Mouse (Mus musculus) stomach, embryonic 15.5 days (tissue): ENCODE measurements at regions not wholly inside any gene's neighbourhood (a gene's known extent, or its start where the extent isn't known, plus 50 kb on each side); places are given as distances from the start of the nearest gene placed in this dataset.

Experiments
- ATAC-seq: fragments of 200-750 bp; cut with Nextera tagmentation; 2 replicates; pipeline ENCODE4 v1.8.0; 2017; ENCODE audit warnings: low read depth, moderate number of reproducible peaks, moderate TSS enrichment; ENCODE audit not compliant: insufficient read depth, low FRiP score
- H3K27ac ChIP-seq: fragments of 300-500 bp; sonication (generic); 2 replicates; pipeline ENCODE4 v1.5.1; 2015; ENCODE audit warnings: mild to moderate bottlenecking, inconsistent platforms
- H3K27me3 ChIP-seq: fragments of 300-500 bp; sonication (generic); replicated peaks from 2 replicates; pipeline ENCODE4 v1.6.1; 2015; ENCODE audit warnings: inconsistent platforms
- H3K36me3 ChIP-seq: fragments of 300-500 bp; sonication (generic); 2 replicates; pipeline ENCODE4 v1.6.1; 2015; ENCODE audit warnings: inconsistent platforms
- H3K4me1 ChIP-seq: fragments of 300-500 bp; sonication (generic); 2 replicates; pipeline ENCODE4 v1.6.1; 2015; ENCODE audit warnings: inconsistent platforms
- H3K4me2 ChIP-seq: fragments of 300-500 bp; sonication (generic); 2 replicates; pipeline ENCODE4 v1.6.1; 2015; ENCODE audit warnings: mild to moderate bottlenecking, inconsistent platforms
- H3K4me3 ChIP-seq: fragments of 300-500 bp; sonication (generic); replicated peaks from 2 replicates; pipeline ENCODE4 v1.5.1; 2015; ENCODE audit warnings: inconsistent platforms
- H3K9ac ChIP-seq: fragments of 300-500 bp; sonication (generic); 2 replicates; pipeline ENCODE4 v1.6.1; 2015; ENCODE audit warnings: inconsistent platforms
- H3K9me3 ChIP-seq: fragments of 300-500 bp; sonication (generic); 2 replicates; pipeline ENCODE4 v1.6.1; 2016; ENCODE audit warnings: inconsistent platforms
- WGBS: fragments of 180-500 bp; shearing (Covaris S2); methylation state at CpG from one replicate; pipeline ENCODE4 v1.1.7; 2015; 5-methylcytosine and 5-hydroxymethylcytosine counted together

GRCm38 (mm10) chr5:73948031-73948899 lies 120.0 kb downstream of the Usp46 start:
- H3K4me2 ChIP-seq = no peak overlapping the region
- WGBS = 80% methylated on average over 9 of the region's 9 CpGs
- no peak overlapping the region for H3K27ac ChIP-seq
- H3K4me3 ChIP-seq = no peak overlapping the region
- H3K9me3 ChIP-seq = no peaks in the 10 kb centered on the region
- no peaks in the 10 kb centered on the region for H3K27me3 ChIP-seq
- H3K9ac ChIP-seq = no peak overlapping the region
- ATAC-seq = no peak
- H3K4me1 ChIP-seq = no peaks in the 10 kb centered on the region
- H3K36me3 ChIP-seq = no peaks in the 10 kb centered on the region
